Mouse (Mus musculus) MEL (cell line): Measurements from ENCODE around the gene B230219D22Rik. TPM values are rescaled to one million over a fixed set of nuclear protein-coding genes. Genes with fewer than 3 reads are reported as not detected.
A peak's percentile ranks its signal among the peaks of the same experiment; 100 is the strongest.

ENCODE experiments used
- DNase-seq: peaks from one replicate; pipeline ENCODE4 v3.0.0; 2011; ENCODE audit warnings: low read depth, low spot score
- H3K27ac ChIP-seq: 2 replicates; pipeline ENCODE4 v1.5.1; 2012; ENCODE audit warnings: low read depth, mild to moderate bottlenecking, control low read depth, low read length, moderate library complexity; ENCODE audit not compliant: control insufficient read depth
- H3K27me3 ChIP-seq, 2 experiments: fragments of 150-350 bp in 1 of 2; sonication (generic) in 1 of 2; 2 replicates each; pipeline ENCODE4 v1.6.1; 2012; ENCODE audit warnings: low read length in 2 of 2, mild to moderate bottlenecking in 2 of 2, improper control_type of control experiment in 1 of 2, moderate library complexity in 1 of 2; ENCODE audit not compliant: insufficient read depth in 2 of 2, control insufficient read depth in 1 of 2
- H3K36me3 ChIP-seq, 2 experiments: 2 replicates each; pipeline ENCODE4 v1.6.1; 2012 to 2014; ENCODE audit warnings: low read length in 2 of 2, improper control_type of control experiment in 1 of 2, inconsistent platforms in 1 of 2, mild to moderate bottlenecking in 1 of 2; ENCODE audit not compliant: insufficient read depth in 2 of 2, control insufficient read depth in 1 of 2
- H3K4me1 ChIP-seq, 2 experiments: fragments of 150-350 bp in 1 of 2; sonication (generic) in 1 of 2; 2 replicates each; pipeline ENCODE4 v1.6.1; 2012; ENCODE audit warnings: low read length in 2 of 2, improper control_type of control experiment in 1 of 2, mild to moderate bottlenecking in 1 of 2; ENCODE audit not compliant: insufficient read depth in 2 of 2, control insufficient read depth in 1 of 2
- H3K4me3 ChIP-seq, 2 experiments: fragments of 150-350 bp in 1 of 2; sonication (generic) in 1 of 2; 2 replicates each; pipeline ENCODE4 v1.5.1; 2012; ENCODE audit warnings: low read depth in 2 of 2, low read length in 2 of 2, mild to moderate bottlenecking in 2 of 2, moderate library complexity in 2 of 2, control low read depth in 1 of 2, improper control_type of control experiment in 1 of 2; ENCODE audit not compliant: control insufficient read depth in 1 of 2, insufficient read depth in 1 of 2
- H3K79me2 ChIP-seq: 2 replicates; pipeline ENCODE4 v1.6.1; 2012; ENCODE audit warnings: mild to moderate bottlenecking, low read length, moderate library complexity; ENCODE audit not compliant: control insufficient read depth, poor library complexity, insufficient read depth
- H3K9ac ChIP-seq: 2 replicates; pipeline ENCODE4 v1.6.1; 2012; ENCODE audit warnings: low read depth, mild to moderate bottlenecking, control low read depth, low read length, moderate library complexity; ENCODE audit not compliant: control insufficient read depth, poor library complexity, severe bottlenecking
- H3K9me3 ChIP-seq: fragments of 150-350 bp; sonication (generic); replicated peaks from 2 replicates; pipeline ENCODE4 v1.6.1; 2012; ENCODE audit warnings: mild to moderate bottlenecking, low read length, improper control_type of control experiment, moderate library complexity; ENCODE audit not compliant: insufficient read depth
- CHD2 ChIP-seq: IDR thresholded peaks from 2 replicates; pipeline ENCODE4 v1.6.1; 2011; ENCODE audit warnings: low read length, improper control_type of control experiment
- CTCF ChIP-seq, 3 experiments: IDR thresholded peaks in 2 of 3; conservative IDR thresholded peaks in 1 of 3; 2 replicates each; pipeline ENCODE4 v1.5.1; 2011 to 2012; ENCODE audit warnings: low read length in 3 of 3, low read depth in 2 of 3, mild to moderate bottlenecking in 2 of 3, improper control_type of control experiment in 1 of 3, inconsistent platforms in 1 of 3, mixed read lengths in 1 of 3, moderate library complexity in 1 of 3; ENCODE audit not compliant: control insufficient read depth in 1 of 3, insufficient read depth in 1 of 3, poor library complexity in 1 of 3, severe bottlenecking in 1 of 3
- EP300 ChIP-seq, 2 experiments: IDR thresholded peaks; 2 replicates each; pipeline ENCODE4 v1.6.1; 2011; ENCODE audit warnings: improper control_type of control experiment in 2 of 2, low read length in 2 of 2, low read depth in 1 of 2, mild to moderate bottlenecking in 1 of 2
- GABPA ChIP-seq: IDR thresholded peaks from 2 replicates; pipeline ENCODE4 v1.6.1; 2012; ENCODE audit warnings: low read depth, mild to moderate bottlenecking, inconsistent platforms, low read length, improper control_type of control experiment, moderate library complexity
- KAT2A ChIP-seq: conservative IDR thresholded peaks from 2 replicates; pipeline ENCODE4 v1.6.1; 2012; ENCODE audit warnings: low read depth, low read length, improper control_type of control experiment, inconsistent platforms
- MAFK ChIP-seq: IDR thresholded peaks from 2 replicates; pipeline ENCODE4 v1.6.1; 2011; ENCODE audit warnings: low read depth, mild to moderate bottlenecking, low read length, improper control_type of control experiment, borderline replicate concordance
- MAX ChIP-seq: IDR thresholded peaks from 2 replicates; pipeline ENCODE4 v1.6.1; 2011; ENCODE audit warnings: low read length, improper control_type of control experiment
- MXI1 ChIP-seq: IDR thresholded peaks from 2 replicates; pipeline ENCODE4 v1.6.1; 2011; ENCODE audit warnings: mild to moderate bottlenecking, low read depth, low read length, improper control_type of control experiment
- MYB ChIP-seq: IDR thresholded peaks from 2 replicates; pipeline ENCODE4 v1.6.1; 2011; ENCODE audit warnings: mild to moderate bottlenecking, low read depth, low read length, improper control_type of control experiment
- MYC ChIP-seq: IDR thresholded peaks from 2 replicates; pipeline ENCODE4 v1.6.1; 2011; ENCODE audit warnings: low read depth, mild to moderate bottlenecking, low read length, improper control_type of control experiment, moderate library complexity
- NELFE ChIP-seq: IDR thresholded peaks from 2 replicates; pipeline ENCODE4 v1.6.1; 2011; ENCODE audit warnings: low read depth, low read length, improper control_type of control experiment
- NRF1 ChIP-seq: IDR thresholded peaks from 2 replicates; pipeline ENCODE4 v1.6.1; 2014; ENCODE audit warnings: low read depth, mild to moderate bottlenecking, inconsistent platforms, low read length, improper control_type of control experiment, moderate library complexity; ENCODE audit not compliant: poor library complexity, insufficient read depth, severe bottlenecking
- POLR2A ChIP-seq, 2 experiments: IDR thresholded peaks; 2 replicates each; pipeline ENCODE4 v1.6.1; 2011 to 2012; ENCODE audit warnings: low read length in 2 of 2, mild to moderate bottlenecking in 2 of 2, control low read depth in 1 of 2, improper control_type of control experiment in 1 of 2, low read depth in 1 of 2, moderate library complexity in 1 of 2; ENCODE audit not compliant: control insufficient read depth in 1 of 2, insufficient read depth in 1 of 2, poor library complexity in 1 of 2
- POLR2AphosphoS5 ChIP-seq: IDR thresholded peaks from 2 replicates; pipeline ENCODE4 v1.6.1; 2012; ENCODE audit warnings: low read depth, borderline replicate concordance, mild to moderate bottlenecking, inconsistent platforms, low read length, moderate library complexity, mixed read lengths
- RAD21 ChIP-seq: IDR thresholded peaks from 2 replicates; pipeline ENCODE4 v1.6.1; 2011; ENCODE audit warnings: mild to moderate bottlenecking, low read depth, low read length, improper control_type of control experiment
- TAL1 ChIP-seq: IDR thresholded peaks from 2 replicates; pipeline ENCODE4 v1.6.1; 2012; ENCODE audit warnings: mild to moderate bottlenecking, inconsistent platforms, low read length, moderate library complexity, mixed read lengths
- TBP ChIP-seq: IDR thresholded peaks from 2 replicates; pipeline ENCODE4 v1.8.0; 2011; ENCODE audit warnings: low read depth, low read length, improper control_type of control experiment
- USF2 ChIP-seq, 2 experiments: IDR thresholded peaks; 2 replicates each; pipeline ENCODE4 v1.6.1; 2011 to 2012; ENCODE audit warnings: improper control_type of control experiment in 2 of 2, low read length in 2 of 2, borderline replicate concordance in 1 of 2, inconsistent platforms in 1 of 2, low read depth in 1 of 2, mild to moderate bottlenecking in 1 of 2; ENCODE audit not compliant: insufficient read depth in 1 of 2
- ZMIZ1 ChIP-seq: IDR thresholded peaks from 2 replicates; pipeline ENCODE4 v1.6.1; 2012; ENCODE audit warnings: low read depth, mild to moderate bottlenecking, inconsistent platforms, low read length, improper control_type of control experiment, moderate library complexity
- ZNF384 ChIP-seq: IDR thresholded peaks from 2 replicates; pipeline ENCODE4 v1.6.1; 2012; ENCODE audit warnings: low read depth, mild to moderate bottlenecking, inconsistent platforms, low read length, improper control_type of control experiment
- polyA plus RNA-seq, 2 experiments: library from polyadenylated mRNA; stranded (reverse) in 1 of 2; unstranded in 1 of 2; fragments of >175 nt in 1 of 2; fragments of >200 nt in 1 of 2; gene quantifications; 2 replicates each; pipeline versions ENCODE4 v1.2.1 to v1.2.4; 2012; ENCODE audit warnings: low replicate concordance in 2 of 2, low read depth in 1 of 2; ENCODE audit not compliant: insufficient read length in 2 of 2, insufficient read depth in 1 of 2, missing spikeins in 1 of 2
- total RNA-seq: library from RNA; depleted of rRNA; stranded (reverse); fragments of 300-350 nt; gene quantifications from 2 replicates; pipeline ENCODE4 v1.2.3, GENCODE M21; 2012

Gene B230219D22Rik
- total and polyA plus RNA-seq, 3 experiments, result 20.4 to 145 (median 30.0) TPM

GRCm38 (mm10) chr13:55721995-55722394 lies 29.1 kb downstream of the B230219D22Rik start:
- Histone ChIP-seq H3K27me3 (no peaks in the 10 kb centered on the region), H3K4me1 (no peaks in the 10 kb centered on the region; a peak in 1 of 4 replicates), H3K27ac (no peak overlapping the region), H3K9me3 (no peaks in the 10 kb centered on the region), H3K4me3 (no peak overlapping the region), H3K36me3 (peaks cover 0 to 2% of the 10 kb centered on the region in 2 experiments; a peak in 2 of 4 replicates), H3K79me2 (peaks cover under 1% of the 10 kb centered on the region; the same call in 1 of the 2 replicates), H3K9ac (no peak overlapping the region)
- TF ChIP-seq POLR2AphosphoS5 (no peak), MAX (no peak), MYC (no peak), NRF1 (no peak), USF2 (IDR thresholded peaks at IDR 0.05; ENCODE audit: borderline replicate concordance in 1 of 2, insufficient read depth in 1 of 2, low read depth in 1 of 2, low read length in 2 of 2) (no peak), NELFE (no peak), MXI1 (no peak), CHD2 (no peak)
- no peak for DNase-seq

GRCm38 (mm10) chr13:55726598-55727119 lies 33.7 kb downstream of the B230219D22Rik start:
- Histone ChIP-seq H3K9ac (peak overlapping the region; percentile 93), H3K4me3 (peak overlapping the region; percentile 74 to 88)
- TF ChIP-seq MAFK (no peak), TAL1 (no peak), USF2 (IDR thresholded peaks at IDR 0.05; ENCODE audit: borderline replicate concordance in 1 of 2, insufficient read depth in 1 of 2, low read depth in 1 of 2, low read length in 2 of 2) (no peak), TBP (no peak), POLR2A (IDR thresholded peaks at IDR 0.05; ENCODE audit: control insufficient read depth in 1 of 2, insufficient read depth in 1 of 2, low read depth in 1 of 2, low read length in 2 of 2, poor library complexity in 1 of 2) (no peak; a peak in 1 of 4 replicates), NELFE (no peak), ZNF384 (peak; percentile 70; the same call in 1 of the 2 replicates), CTCF (IDR thresholded peaks at IDR 0.05 in 2 of 3, conservative IDR thresholded peaks at IDR 0.05 in 1 of 3; ENCODE audit: control insufficient read depth in 1 of 3, insufficient read depth in 1 of 3, low read depth in 2 of 3, low read length in 3 of 3, poor library complexity in 1 of 3, severe bottlenecking in 1 of 3) (peak in 1 of 3 experiments; percentile 30; a peak in 1 of 6 replicates), RAD21 (no peak; the same call in 1 of the 2 replicates), MYC (peak; percentile 78; the same call in 1 of the 2 replicates), KAT2A (no peak), EP300 (IDR thresholded peaks at IDR 0.05; ENCODE audit: low read depth in 1 of 2, low read length in 2 of 2) (no peak), CHD2 (no peak), GABPA (no peak), MYB (no peak), ZMIZ1 (no peak), MXI1 (peak; percentile 5; the same call in 1 of the 2 replicates)
- TF ChIP-seq, all 39 proteins: peak for 4
- Histone ChIP-seq H3K36me3 (peaks cover 0 to 2% of the 10 kb centered on the region in 2 experiments; a peak in 2 of 4 replicates), H3K79me2 (peaks cover 9% of the 10 kb centered on the region; the same call in 1 of the 2 replicates), H3K27ac (peak overlapping the region; percentile 91), H3K9me3 (no peaks in the 10 kb centered on the region), H3K27me3 (no peaks in the 10 kb centered on the region), H3K4me1 (no peaks in the 10 kb centered on the region; a peak in 1 of 4 replicates)
- peak; percentile 63 for DNase-seq
